Mouse (Mus musculus) midbrain, embryonic 12.5 days (tissue): ENCODE measurements around the gene Itgb1bp2. TPM values are rescaled to one million over a fixed set of nuclear protein-coding genes. Genes with fewer than 3 reads are reported as not detected.
"Not testable (repeated sequence)": the region's sequence is repeated elsewhere in the genome, so short reads cannot be mapped to it uniquely, and the experiment has no call there.

ENCODE experiments used
- ATAC-seq: fragments of 200-750 bp; cut with Nextera tagmentation; 2 replicates; pipeline ENCODE4 v1.8.0; 2017; ENCODE audit warnings: low read depth, moderate TSS enrichment, moderate library complexity; ENCODE audit not compliant: low FRiP score
- H3K27ac ChIP-seq: fragments of 300-500 bp; sonication (generic); replicated peaks from 2 replicates; pipeline ENCODE4 v1.5.1; 2016; ENCODE audit warnings: mild to moderate bottlenecking
- H3K27me3 ChIP-seq: fragments of 300-500 bp; sonication (generic); 2 replicates; pipeline ENCODE4 v1.6.1; 2016; ENCODE audit warnings: mild to moderate bottlenecking
- H3K36me3 ChIP-seq: fragments of 300-500 bp; sonication (generic); 2 replicates; pipeline ENCODE4 v1.6.1; 2016
- H3K4me1 ChIP-seq: fragments of 300-500 bp; sonication (generic); 2 replicates; pipeline ENCODE4 v1.6.1; 2016
- H3K4me2 ChIP-seq: fragments of 300-500 bp; sonication (generic); replicated peaks from 2 replicates; pipeline ENCODE4 v1.6.1; 2016; ENCODE audit warnings: mild to moderate bottlenecking, moderate library complexity
- H3K4me3 ChIP-seq: fragments of 300-500 bp; sonication (generic); 2 replicates; pipeline ENCODE4 v1.5.1; 2016; ENCODE audit warnings: mild to moderate bottlenecking
- H3K9ac ChIP-seq: fragments of 300-500 bp; sonication (generic); replicated peaks from 2 replicates; pipeline ENCODE4 v1.6.1; 2016; ENCODE audit warnings: mild to moderate bottlenecking, moderate library complexity
- H3K9me3 ChIP-seq: fragments of 300-500 bp; sonication (generic); 2 replicates; pipeline ENCODE4 v1.6.1; 2016; ENCODE audit warnings: mild to moderate bottlenecking
- WGBS: fragments of 180-500 bp; shearing (Covaris S2); methylation state at CpG from one replicate; pipeline ENCODE4 v1.1.7; 2016; 5-methylcytosine and 5-hydroxymethylcytosine counted together
- polyA plus RNA-seq: library from polyadenylated mRNA; unstranded; fragments of >200 nt; fragmentation: Nextera tagmentation; extraction: Ambion mirVana; gene quantifications from 2 replicates; pipeline ENCODE4 v1.2.1, GENCODE M21; 2016

Itgb1bp2 gene
- polyA plus RNA-seq, 1 experiment from 2014 or later: 2.8 TPM

- H3K27ac ChIP-seq: no peak overlapping the region
- no peak for ATAC-seq
- H3K9me3 ChIP-seq: no peaks in the 10 kb centered on the region
- H3K9ac ChIP-seq: no peak overlapping the region
- peaks cover 3% of the 10 kb centered on the region; the same call in 1 of the 2 replicates for H3K27me3 ChIP-seq
- H3K4me2 ChIP-seq: no peak overlapping the region
- H3K36me3 ChIP-seq: peaks cover 53% of the 10 kb centered on the region
- WGBS: 90% methylated on average over 3 of the region's 3 CpGs
- H3K4me3 ChIP-seq: no peak overlapping the region
- no peaks in the 10 kb centered on the region for H3K4me1 ChIP-seq
Measured at GRCm38 (mm10) chrX:101451591-101451990, 2.7 kb downstream of the Itgb1bp2 start.

- Histone ChIP-seq H3K36me3 (peaks cover 18% of the 10 kb centered on the region), H3K9me3 (no peaks in the 10 kb centered on the region), H3K27ac (no peak overlapping the region), H3K27me3 (no peaks in the 10 kb centered on the region), H3K9ac (no peak overlapping the region), H3K4me1 (no peaks in the 10 kb centered on the region), H3K4me2 (no peak overlapping the region), H3K4me3 (no peak overlapping the region)
- WGBS: 91% methylated on average over 4 of the region's 4 CpGs
- no peak for ATAC-seq
Measured at GRCm38 (mm10) chrX:101472202-101472601, 23.3 kb downstream of the Itgb1bp2 start.

GRCm38 (mm10) chrX:101481604-101482350, 32.9 kb downstream of the Itgb1bp2 start:
- no peaks in the 10 kb centered on the region for H3K27me3 ChIP-seq
- H3K9me3 ChIP-seq: no peaks in the 10 kb centered on the region
- no peak overlapping the region for H3K4me3 ChIP-seq
- WGBS: 75% methylated on average over 6 of the region's 6 CpGs
- no peak overlapping the region for H3K4me2 ChIP-seq
- peaks cover 5% of the 10 kb centered on the region; the same call in 1 of the 2 replicates for H3K36me3 ChIP-seq
- ATAC-seq: no peak
- H3K27ac ChIP-seq: no peak overlapping the region
- H3K9ac ChIP-seq: no peak overlapping the region
- H3K4me1 ChIP-seq: no peaks in the 10 kb centered on the region

- not testable (repeated sequence) for H3K4me2 ChIP-seq, H3K27ac ChIP-seq, H3K27me3 ChIP-seq, H3K4me1 ChIP-seq, ATAC-seq, H3K9me3 ChIP-seq, H3K36me3 ChIP-seq, H3K9ac ChIP-seq, H3K4me3 ChIP-seq
- 33% methylated on average over 11 of the region's 12 CpGs for WGBS
Measured at GRCm38 (mm10) chrX:101486487-101487152, 37.7 kb downstream of the Itgb1bp2 start.

Other genes with a start within 250 kb of the Itgb1bp2 start
- gene Snx12, start 226.5 kb upstream of the Itgb1bp2 start, polyA plus RNA-seq: 56.8 and 57.2 TPM in 2 replicates
- 0.86 and 1.0 TPM in 2 replicates for gene Foxo4, start 194.6 kb upstream of the Itgb1bp2 start, polyA plus RNA-seq
- not detected in 2 replicates for gene Gm614, start 185.1 kb upstream of the Itgb1bp2 start, polyA plus RNA-seq
- 3.1 and 4.1 TPM in 2 replicates for gene Il2rg, start 180.8 kb upstream of the Itgb1bp2 start, polyA plus RNA-seq
- gene Gm20489, start 180.1 kb upstream of the Itgb1bp2 start, polyA plus RNA-seq: not detected in 2 replicates
- 40.0 and 40.4 TPM in 2 replicates for gene Med12, start 175.1 kb upstream of the Itgb1bp2 start, polyA plus RNA-seq
- gene Nlgn3, start 149.9 kb upstream of the Itgb1bp2 start, polyA plus RNA-seq: 28.3 and 34.2 TPM in 2 replicates
- not detected in 2 replicates for gene Gjb1, start 72.7 kb upstream of the Itgb1bp2 start, polyA plus RNA-seq
- gene Zmym3, start 28.2 kb upstream of the Itgb1bp2 start, polyA plus RNA-seq: 36.6 and 39.2 TPM in 2 replicates
- gene Nono, start 19.8 kb upstream of the Itgb1bp2 start, polyA plus RNA-seq: 572 and 581 TPM in 2 replicates
- gene Taf1, start 83.6 kb downstream of the Itgb1bp2 start, polyA plus RNA-seq: 26.4 and 26.5 TPM in 2 replicates
- 219 and 228 TPM in 2 replicates for gene Ogt, start 191.0 kb downstream of the Itgb1bp2 start, polyA plus RNA-seq